8 mouse cellular contexts compared by ENCODE assay signal in the genomic region with DNA sequence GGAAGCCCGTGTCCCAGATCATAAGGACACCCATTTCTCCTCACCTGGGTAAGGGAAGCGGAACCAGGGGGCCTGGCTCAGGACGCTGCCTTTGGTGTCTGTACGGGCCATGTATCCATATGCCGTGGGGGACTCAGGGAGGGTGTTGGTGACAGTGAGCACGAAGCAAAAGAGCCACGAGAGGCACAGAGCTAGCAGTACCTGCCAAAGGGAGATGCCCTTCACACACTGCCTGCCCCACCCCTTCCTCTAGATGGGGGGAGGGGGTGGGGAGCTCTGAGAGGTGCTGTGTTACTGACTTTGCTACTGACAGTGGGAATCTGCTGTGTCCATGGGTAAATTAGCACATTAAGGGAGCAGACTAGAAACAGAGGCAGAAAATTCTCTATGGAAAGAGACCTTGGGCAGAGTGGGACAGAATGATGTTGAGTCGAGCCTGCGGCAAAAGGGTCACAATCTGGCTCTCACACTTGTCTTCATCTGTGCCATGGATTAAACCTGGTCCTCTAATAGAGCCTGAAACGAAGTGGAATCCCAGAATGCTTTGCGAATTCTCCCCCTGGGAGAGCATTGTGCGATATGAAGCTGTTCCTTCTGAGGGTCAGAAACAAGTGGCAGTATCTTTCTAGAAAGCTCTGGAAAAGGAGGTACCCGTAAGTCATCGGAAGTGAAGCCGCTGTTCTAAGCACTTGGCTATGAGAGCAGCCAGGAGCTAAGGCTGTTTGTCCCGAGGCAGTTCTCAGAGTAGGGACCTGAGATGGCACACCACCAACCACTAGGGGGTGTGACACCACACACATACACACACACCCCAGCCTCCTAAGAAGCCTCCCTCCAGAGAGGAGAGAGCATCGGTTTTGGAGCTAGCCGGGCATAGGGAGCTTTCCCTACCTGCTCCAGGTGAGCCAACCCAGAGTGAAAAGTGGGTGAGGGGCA. TPM values are rescaled to one million over a fixed set of nuclear protein-coding genes. Genes with fewer than 3 reads are reported as not detected.
A peak's percentile ranks its signal among the peaks of the same experiment; 100 is the strongest.
DNase-seq lines count a peak whose midpoint lies in the region; ATAC-seq and TF ChIP-seq lines count a peak whose summit lies in the region.

No protein-coding gene starts in this region.

- no peaks in the 10 kb centered on the region for H3K9me3 ChIP-seq in intestine, embryonic 14.5 days (ENCODE audit: control insufficient read depth, low read length)
- H3K9me3 ChIP-seq in liver, postnatal 0 days (ENCODE audit: low read length), result no peaks in the 10 kb centered on the region
- no peaks in the 10 kb centered on the region for H3K9me3 ChIP-seq in neural tube, embryonic 15.5 days (replicated peaks)

- no peak for TF ChIP-seq POLR2A in embryonic fibroblast, embryonic 13.5 days (IDR thresholded peaks at IDR 0.05; ENCODE audit: low read depth, low read length)

- H3K36me3 ChIP-seq in intestine, embryonic 14.5 days (ENCODE audit: control insufficient read depth, insufficient read depth, low read length), result no peaks in the 10 kb centered on the region
- H3K36me3 ChIP-seq in liver, postnatal 0 days (replicated peaks; ENCODE audit: insufficient read depth, low read length), result no peaks in the 10 kb centered on the region
- no peaks in the 10 kb centered on the region for H3K36me3 ChIP-seq in neural tube, embryonic 15.5 days

- peaks cover 4% of the 10 kb centered on the region for H3K4me1 ChIP-seq in embryonic fibroblast, embryonic 13.5 days (ENCODE audit: control insufficient read depth, insufficient read depth, low read length)
- H3K4me1 ChIP-seq in intestine, embryonic 14.5 days (replicated peaks; ENCODE audit: control insufficient read depth, insufficient read depth, low read length), result no peaks in the 10 kb centered on the region
- H3K4me1 ChIP-seq in liver, postnatal 0 days (ENCODE audit: insufficient read depth), result peaks cover 5% of the 10 kb centered on the region; the same call in 1 of the 2 replicates
- peaks cover 10% of the 10 kb centered on the region; the same call in 1 of the 2 replicates for H3K4me1 ChIP-seq in neural tube, embryonic 15.5 days

- no peak for TF ChIP-seq EP300 in liver, postnatal 0 days (IDR thresholded peaks at IDR 0.05; ENCODE audit: low read depth)

- WGBS in intestine, embryonic 14.5 days, result 50% methylated on average over 18 of the region's 18 CpGs
- WGBS in liver, postnatal 0 days (ENCODE audit: insufficient replicate concordance), result 47% methylated on average over 18 of the region's 18 CpGs
- 59% methylated on average over 18 of the region's 18 CpGs for WGBS in neural tube, embryonic 15.5 days

- no peak overlapping the region for H3K27ac ChIP-seq in embryonic fibroblast, embryonic 13.5 days (ENCODE audit: insufficient read depth, low read length)
- no peak overlapping the region for H3K27ac ChIP-seq in intestine, embryonic 14.5 days (ENCODE audit: low read depth)
- no peak overlapping the region for H3K27ac ChIP-seq in liver, postnatal 0 days (ENCODE audit: low read depth)
- no peak overlapping the region for H3K27ac ChIP-seq in neural tube, embryonic 15.5 days (replicated peaks)

- H3K4me3 ChIP-seq in embryonic fibroblast, embryonic 13.5 days (ENCODE audit: insufficient read depth, low read length), result no peak overlapping the region
- no peak overlapping the region for H3K4me3 ChIP-seq in intestine, embryonic 14.5 days (ENCODE audit: low read depth, low read length)
- H3K4me3 ChIP-seq in liver, postnatal 0 days (ENCODE audit: low read depth, low read length), result no peak overlapping the region
- no peak overlapping the region for H3K4me3 ChIP-seq in neural tube, embryonic 15.5 days (replicated peaks)

- TF ChIP-seq CTCF in embryonic fibroblast, embryonic 13.5 days (IDR thresholded peaks at IDR 0.05; ENCODE audit: borderline replicate concordance, insufficient read depth, low read length), result peak; percentile 48; the same call in 1 of the 2 replicates
- TF ChIP-seq CTCF in liver, postnatal 0 days (IDR thresholded peaks at IDR 0.05; ENCODE audit: low read depth), result peak; percentile 77

- peak; percentile 77; the same call in 1 of the 2 replicates for ATAC-seq in intestine, embryonic 14.5 days (replicated peaks; ENCODE audit: low FRiP score, low TSS enrichment, low read depth)
- peak; percentile 71 for ATAC-seq in liver, postnatal 0 days
- peak; percentile 50; the same call in 1 of the 2 replicates for ATAC-seq in neural tube, embryonic 15.5 days (ENCODE audit: low FRiP score)

- H3K27me3 ChIP-seq in intestine, embryonic 14.5 days (replicated peaks; ENCODE audit: control insufficient read depth, insufficient read depth, low read length), result no peaks in the 10 kb centered on the region
- H3K27me3 ChIP-seq in liver, postnatal 0 days (ENCODE audit: insufficient read depth, low read length), result no peaks in the 10 kb centered on the region
- H3K27me3 ChIP-seq in neural tube, embryonic 15.5 days (replicated peaks), result no peaks in the 10 kb centered on the region

- H3K4me2 ChIP-seq in intestine, embryonic 14.5 days (ENCODE audit: low read length), result peak overlapping the region; percentile 30
- peak overlapping the region; percentile 54 for H3K4me2 ChIP-seq in liver, postnatal 0 days (ENCODE audit: low read depth, low read length)
- peak overlapping the region; percentile 40 for H3K4me2 ChIP-seq in neural tube, embryonic 15.5 days

- peak; percentile 28 for DNase-seq in adrenal gland, postnatal 10 days
- DNase-seq in adrenal gland, postnatal 4 days (ENCODE audit: low spot score in 2 of 2), result no peak
- peak; percentile 53 for DNase-seq in MN1 (ENCODE audit: low spot score)
- peak; percentile 61 for DNase-seq in intestine, embryonic 14.5 days (ENCODE audit: low spot score)
- peak; percentile 52 for DNase-seq in liver, postnatal 0 days
- DNase-seq in left cerebral cortex, adult 8-10 months (ENCODE audit: low spot score in 2 of 2), result no peak

- H3K9ac ChIP-seq in intestine, embryonic 14.5 days (ENCODE audit: low read length), result no peak overlapping the region
- no peak overlapping the region for H3K9ac ChIP-seq in liver, postnatal 0 days (replicated peaks)
- H3K9ac ChIP-seq in neural tube, embryonic 15.5 days (replicated peaks), result no peak overlapping the region

RNA-seq across cellular contexts. Expression of gene Slc23a4, which starts 33.0 kb away (rescaled TPM):
- total RNA-seq in adrenal gland, postnatal 10 days (2021), result under 1 TPM; 0.12 to 0.30 TPM
- under 1 TPM; 0.48 to 0.92 TPM for total RNA-seq in adrenal gland, postnatal 4 days (2021)
- polyA plus RNA-seq in embryonic fibroblast, embryonic 13.5 days (2011; ENCODE audit: insufficient read length, low read depth, missing spikeins), result not detected in 2 replicates
- polyA plus RNA-seq in intestine, embryonic 14.5 days (2014; fragmentation: Nextera tagmentation; extraction: Ambion mirVana), result 6.3 and 7.1 TPM in 2 replicates
- polyA plus RNA-seq in liver, postnatal 0 days (2015; fragmentation: Nextera tagmentation; extraction: Ambion mirVana), result 0.12 TPM in 1 of 2 replicates, not detected in the other
- 0.42 and 2.1 TPM in 2 replicates for polyA plus RNA-seq in neural tube, embryonic 15.5 days (2015; fragmentation: Nextera tagmentation; extraction: Ambion mirVana)
- total RNA-seq in left cerebral cortex, adult 8-10 months (2022), result 1 to 10 TPM in 3 of 4 experiments, under 1 TPM in 1; 0.67 to 2.2 (median 1.4) TPM

RNA-seq across cellular contexts. Expression of gene Stra8, which starts 35.2 kb away (rescaled TPM):
- not detected for total RNA-seq in adrenal gland, postnatal 10 days (2021)
- not detected for total RNA-seq in adrenal gland, postnatal 4 days (2021)
- not detected in 2 replicates for polyA plus RNA-seq in embryonic fibroblast, embryonic 13.5 days (2011; ENCODE audit: insufficient read length, low read depth, missing spikeins)
- polyA plus RNA-seq in intestine, embryonic 14.5 days (2014; fragmentation: Nextera tagmentation; extraction: Ambion mirVana), result not detected in 2 replicates
- polyA plus RNA-seq in liver, postnatal 0 days (2015; fragmentation: Nextera tagmentation; extraction: Ambion mirVana), result not detected in 2 replicates
- polyA plus RNA-seq in neural tube, embryonic 15.5 days (2015; fragmentation: Nextera tagmentation; extraction: Ambion mirVana), result not detected in 2 replicates
- not detected for total RNA-seq in left cerebral cortex, adult 8-10 months (2022)

RNA-seq across cellular contexts. Expression of gene Wdr91, which starts 44.5 kb away (rescaled TPM):
- 10 to 100 TPM; 21.0 to 27.3 TPM for total RNA-seq in adrenal gland, postnatal 10 days (2021)
- 10 to 100 TPM; 23.9 to 24.7 TPM for total RNA-seq in adrenal gland, postnatal 4 days (2021)
- 8.8 and 12.1 TPM in 2 replicates for polyA plus RNA-seq in embryonic fibroblast, embryonic 13.5 days (2011; ENCODE audit: insufficient read length, low read depth, missing spikeins)
- polyA plus RNA-seq in intestine, embryonic 14.5 days (2014; fragmentation: Nextera tagmentation; extraction: Ambion mirVana), result 8.2 and 9.2 TPM in 2 replicates
- 5.5 and 5.7 TPM in 2 replicates for polyA plus RNA-seq in liver, postnatal 0 days (2015; fragmentation: Nextera tagmentation; extraction: Ambion mirVana)
- 13.4 and 15.1 TPM in 2 replicates for polyA plus RNA-seq in neural tube, embryonic 15.5 days (2015; fragmentation: Nextera tagmentation; extraction: Ambion mirVana)
- total RNA-seq in left cerebral cortex, adult 8-10 months (2022), result 10 to 100 TPM; 35.9 to 39.9 (median 38.0) TPM

Comparison
In these comparisons a context has a peak if more than half of its experiments do, and no peak if none do; other contexts are left out.
1. DNase-seq: peak in adrenal gland, postnatal 10 days (single experiment), MN1 (single experiment), intestine, embryonic 14.5 days (single experiment) and liver, postnatal 0 days (single experiment); none in adrenal gland, postnatal 4 days (0 of 2) and left cerebral cortex, adult 8-10 months (0 of 2).
2. Peak in every context shown above with its lines, with median percentiles within 50 percentile points of each other: ATAC-seq and H3K4me2 ChIP-seq.